Mouse (Mus musculus): ENCODE measurements around the gene Agtrap.
A peak's percentile ranks its signal among the peaks of the same experiment; 100 is the strongest.

Gene Agtrap

DNA sequence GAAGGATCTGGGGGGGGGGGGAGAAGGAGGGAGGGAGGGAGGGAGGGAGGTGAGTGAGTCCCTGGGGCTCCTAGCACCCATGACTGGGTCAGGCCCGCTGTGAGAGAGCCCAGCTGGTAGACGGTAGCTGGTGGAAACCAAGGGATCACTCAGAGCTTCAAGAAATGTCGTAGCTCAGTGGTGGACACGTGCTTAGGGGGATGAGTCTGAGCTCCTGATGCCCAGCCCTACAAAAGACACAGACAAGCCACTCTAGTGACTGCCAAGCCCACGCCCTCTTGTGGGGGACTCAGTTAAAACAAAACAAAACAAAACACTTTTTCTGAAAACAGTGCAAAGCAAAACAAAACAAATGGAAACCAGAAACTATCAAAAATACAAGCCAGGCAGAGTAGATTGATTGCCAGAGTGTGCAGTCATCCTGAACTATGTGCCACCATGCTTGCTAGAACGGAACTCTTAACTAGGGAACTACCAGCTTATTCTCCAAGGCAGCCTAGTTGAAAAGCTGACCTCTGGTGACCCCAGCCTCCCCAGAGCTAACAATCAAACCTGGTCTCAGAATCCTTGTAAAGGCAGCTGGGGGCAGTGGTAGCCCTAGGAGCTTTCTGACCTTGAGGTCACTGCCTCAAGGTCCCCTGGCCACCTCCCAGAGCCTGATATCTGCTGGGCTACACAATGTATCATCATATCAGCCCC, 22.0 kb downstream of the Agtrap start:
- TF ChIP-seq POU5F1 (IDR thresholded peaks at IDR 0.05; ENCODE audit: borderline replicate concordance, low read length) (no peak), CTCF (conservative IDR thresholded peaks at IDR 0.05; ENCODE audit: low read length) (no peak), NANOG (IDR thresholded peaks at IDR 0.05; ENCODE audit: borderline replicate concordance, low read length) (no peak)
- H3K36me3 ChIP-seq (ENCODE audit: insufficient read depth, low read length) = no peaks in the 10 kb centered on the region
- peaks cover 36% of the 10 kb centered on the region for H3K27me3 ChIP-seq (ENCODE audit: insufficient read depth, low read length)
- H3K4me1 ChIP-seq (replicated peaks; ENCODE audit: low read depth, low read length) = peaks cover 51% of the 10 kb centered on the region
- no peaks in the 10 kb centered on the region for H3K9me3 ChIP-seq (ENCODE audit: low read length)
- 0 out of 2 replicates have a peak overlapping the region, but pooled peaks have one; percentile 13 for H3K4me3 ChIP-seq (replicated peaks; ENCODE audit: low read length)

DNA sequence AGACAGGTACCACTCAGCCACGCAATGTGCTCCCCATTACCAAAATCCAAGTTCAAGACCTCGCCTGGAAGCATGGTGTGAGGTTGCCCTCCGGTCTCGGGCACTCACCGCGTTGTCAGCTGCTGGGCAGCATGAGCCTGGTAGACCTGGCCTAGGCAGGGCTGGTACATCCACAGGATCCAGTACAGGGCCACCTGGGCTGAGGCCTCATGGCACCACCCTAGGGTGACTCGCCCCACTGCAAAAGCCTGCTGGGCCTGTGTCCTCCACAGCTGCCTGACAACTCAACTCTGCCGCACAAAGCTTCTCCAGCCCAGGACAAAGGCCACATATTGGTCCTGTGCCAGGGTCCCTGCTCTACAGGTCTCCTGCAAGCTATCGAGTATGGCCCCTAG, 26.7 kb downstream of the Agtrap start:
- Histone ChIP-seq H3K4me3 (replicated peaks; ENCODE audit: low read length) (no peak overlapping the region; the same call in 1 of the 2 replicates), H3K9me3 (ENCODE audit: low read length) (no peaks in the 10 kb centered on the region), H3K36me3 (ENCODE audit: insufficient read depth, low read length) (peaks cover 31% of the 10 kb centered on the region), H3K27me3 (ENCODE audit: insufficient read depth, low read length) (peaks cover 8% of the 10 kb centered on the region; the same call in 1 of the 2 replicates), H3K4me1 (replicated peaks; ENCODE audit: low read depth, low read length) (peaks cover 37% of the 10 kb centered on the region)
- TF ChIP-seq NANOG (IDR thresholded peaks at IDR 0.05; ENCODE audit: borderline replicate concordance, low read length) (no peak), CTCF (conservative IDR thresholded peaks at IDR 0.05; ENCODE audit: low read length) (no peak)

DNA sequence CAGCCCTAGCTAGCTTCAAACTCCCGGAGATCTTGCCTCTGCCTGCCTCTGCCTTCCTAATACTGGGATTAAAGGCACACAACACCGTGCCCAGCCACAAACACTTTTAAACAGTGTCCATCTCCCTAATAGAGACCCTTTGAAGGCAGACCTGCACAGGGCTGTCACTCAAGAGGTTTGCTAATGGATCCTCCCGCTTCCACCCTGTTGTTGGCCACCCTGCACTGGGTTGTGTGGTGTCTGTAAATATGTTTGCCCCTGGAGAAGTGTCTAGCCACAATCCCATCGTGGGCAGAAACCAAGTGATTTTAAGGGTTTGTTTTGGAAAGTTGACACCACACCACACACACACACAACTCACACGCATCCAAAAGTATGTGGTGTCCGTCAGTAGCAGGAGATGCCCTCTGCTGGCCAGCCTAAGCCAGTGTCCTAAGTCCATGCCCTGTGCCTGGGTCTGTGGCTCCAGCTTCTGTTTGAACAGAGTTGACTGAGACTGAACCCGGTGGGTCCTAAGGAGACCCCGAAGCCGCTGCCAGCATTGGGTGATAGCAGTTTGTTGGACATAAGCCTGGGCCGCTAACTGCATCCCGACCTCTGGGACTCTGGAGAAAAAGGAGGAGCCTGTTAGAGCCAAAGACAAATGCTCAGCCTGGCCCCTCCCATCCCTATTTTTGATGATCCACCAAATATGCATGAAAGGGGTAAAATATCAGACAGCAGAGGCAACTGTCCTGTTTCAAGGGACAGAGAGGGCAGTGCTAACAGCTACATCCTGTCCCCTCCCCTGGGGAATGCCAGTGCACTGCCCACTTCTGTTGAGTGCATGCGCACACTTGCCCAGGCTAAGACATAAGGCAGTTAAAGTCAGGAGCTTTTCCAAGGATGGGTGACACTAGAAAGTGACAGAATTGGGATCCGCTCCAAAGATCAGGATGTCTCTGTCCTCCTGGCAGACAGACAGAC, 27.4 kb downstream of the Agtrap start:
- no peak overlapping the region; the same call in 1 of the 2 replicates for H3K4me3 ChIP-seq (replicated peaks; ENCODE audit: low read length)
- no peaks in the 10 kb centered on the region for H3K9me3 ChIP-seq (ENCODE audit: low read length)
- peaks cover 31% of the 10 kb centered on the region for H3K4me1 ChIP-seq (replicated peaks; ENCODE audit: low read depth, low read length)
- no peak for TF ChIP-seq POU5F1 (IDR thresholded peaks at IDR 0.05; ENCODE audit: borderline replicate concordance, low read length)
- TF ChIP-seq NANOG (IDR thresholded peaks at IDR 0.05; ENCODE audit: borderline replicate concordance, low read length) = no peak
- peak; percentile 27; the same call in 1 of the 2 replicates for TF ChIP-seq CTCF (conservative IDR thresholded peaks at IDR 0.05; ENCODE audit: low read length)
- peaks cover 38% of the 10 kb centered on the region for H3K36me3 ChIP-seq (ENCODE audit: insufficient read depth, low read length)
- H3K27me3 ChIP-seq (ENCODE audit: insufficient read depth, low read length) = peaks cover 8% of the 10 kb centered on the region; the same call in 1 of the 2 replicates

DNA sequence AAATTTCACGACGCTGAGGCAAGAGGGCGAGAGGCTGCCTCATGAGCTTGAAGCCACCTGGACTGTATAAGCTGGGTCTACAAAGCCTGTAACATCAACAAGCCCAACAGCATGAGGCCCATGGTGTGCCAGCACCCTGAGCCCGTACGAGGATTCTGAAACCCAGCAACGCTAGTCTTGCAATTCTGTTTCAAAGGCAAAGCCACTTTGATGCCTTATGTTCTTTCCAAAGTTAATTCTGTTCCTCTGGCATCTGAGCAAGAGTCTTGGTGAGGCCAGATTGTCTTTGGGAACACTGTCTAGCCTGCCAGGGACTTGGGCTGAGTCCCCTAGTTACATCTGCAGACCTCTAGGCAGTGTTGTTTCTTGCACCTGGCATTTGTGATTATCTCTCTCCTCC, 28.8 kb downstream of the Agtrap start:
- peaks cover 52% of the 10 kb centered on the region for H3K36me3 ChIP-seq (ENCODE audit: insufficient read depth, low read length)
- no peak overlapping the region for H3K4me3 ChIP-seq (replicated peaks; ENCODE audit: low read length)
- TF ChIP-seq CTCF (conservative IDR thresholded peaks at IDR 0.05; ENCODE audit: low read length) (no peak), POU5F1 (IDR thresholded peaks at IDR 0.05; ENCODE audit: borderline replicate concordance, low read length) (no peak), NANOG (IDR thresholded peaks at IDR 0.05; ENCODE audit: borderline replicate concordance, low read length) (no peak)
- peaks cover 8% of the 10 kb centered on the region; the same call in 1 of the 2 replicates for H3K27me3 ChIP-seq (ENCODE audit: insufficient read depth, low read length)
- peaks cover 17% of the 10 kb centered on the region for H3K4me1 ChIP-seq (replicated peaks; ENCODE audit: low read depth, low read length)
- H3K9me3 ChIP-seq (ENCODE audit: low read length) = no peaks in the 10 kb centered on the region

DNA sequence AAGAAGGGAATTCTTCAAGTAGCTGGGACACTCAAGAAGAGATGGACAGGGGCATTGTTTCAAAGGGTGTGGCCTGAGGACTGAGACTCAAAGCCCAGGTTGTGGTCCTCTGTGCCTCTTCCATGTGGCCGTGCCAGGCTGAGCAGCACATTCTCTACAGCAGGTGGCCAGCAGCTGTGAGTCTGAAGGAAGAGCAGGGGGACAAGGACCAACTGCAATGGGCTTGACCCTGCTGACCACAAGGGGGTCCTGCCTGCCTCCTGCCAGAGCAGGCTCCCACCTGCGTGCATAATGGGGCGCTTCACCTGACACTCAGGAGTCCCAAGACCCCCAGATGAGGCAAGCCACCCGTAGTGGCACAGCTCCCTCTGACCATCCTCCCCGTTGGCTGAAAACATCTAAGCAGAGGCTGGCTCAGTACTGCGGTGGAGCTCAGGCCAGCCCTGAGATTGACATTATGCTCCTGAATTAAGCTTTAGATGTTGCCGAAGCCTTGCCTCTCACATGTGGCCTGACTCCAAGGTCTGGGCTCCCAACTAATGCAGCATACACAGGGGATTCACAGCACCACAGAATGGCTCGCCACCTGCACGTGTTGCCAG, 29.5 kb downstream of the Agtrap start:
- Histone ChIP-seq H3K9me3 (ENCODE audit: low read length) (no peaks in the 10 kb centered on the region), H3K4me1 (replicated peaks; ENCODE audit: low read depth, low read length) (peaks cover 14% of the 10 kb centered on the region), H3K36me3 (ENCODE audit: insufficient read depth, low read length) (peaks cover 59% of the 10 kb centered on the region), H3K27me3 (ENCODE audit: insufficient read depth, low read length) (peaks cover 8% of the 10 kb centered on the region; the same call in 1 of the 2 replicates), H3K4me3 (replicated peaks; ENCODE audit: low read length) (no peak overlapping the region)
- no peak for TF ChIP-seq POU5F1 (IDR thresholded peaks at IDR 0.05; ENCODE audit: borderline replicate concordance, low read length)
- no peak for TF ChIP-seq CTCF (conservative IDR thresholded peaks at IDR 0.05; ENCODE audit: low read length)
- no peak for TF ChIP-seq NANOG (IDR thresholded peaks at IDR 0.05; ENCODE audit: borderline replicate concordance, low read length)

DNA sequence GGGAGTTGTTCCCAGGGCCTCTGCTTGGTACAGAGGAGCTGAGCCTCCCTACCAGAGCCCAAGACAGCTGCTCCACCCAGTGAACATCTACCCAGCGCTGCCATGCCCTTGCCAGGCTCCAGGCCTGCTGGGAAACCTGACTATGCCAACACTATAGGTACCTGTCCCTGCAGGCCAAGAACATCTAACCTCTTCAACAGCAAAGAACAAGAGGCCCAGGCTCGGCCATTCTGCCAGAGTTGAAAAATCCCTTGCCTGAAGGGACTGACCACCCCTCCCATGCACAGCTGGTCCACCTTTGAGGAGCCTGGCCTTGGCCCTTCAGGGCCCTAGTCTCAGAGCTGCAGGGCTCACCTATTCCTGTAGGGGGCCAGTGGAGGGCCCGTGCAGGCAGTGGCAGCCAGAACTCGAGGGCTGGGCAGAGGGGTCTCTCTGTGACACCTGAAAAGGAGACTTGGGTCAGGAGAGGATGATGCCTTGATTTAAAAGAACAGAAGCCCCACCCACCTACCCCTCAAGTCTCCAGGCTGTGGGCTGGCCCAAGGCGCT, 30.1 kb downstream of the Agtrap start:
- H3K9me3 ChIP-seq (ENCODE audit: low read length) = no peaks in the 10 kb centered on the region
- H3K36me3 ChIP-seq (ENCODE audit: insufficient read depth, low read length) = peaks cover 65% of the 10 kb centered on the region
- no peak overlapping the region for H3K4me3 ChIP-seq (replicated peaks; ENCODE audit: low read length)
- H3K4me1 ChIP-seq (replicated peaks; ENCODE audit: low read depth, low read length) = peaks cover 15% of the 10 kb centered on the region
- no peak for TF ChIP-seq CTCF (conservative IDR thresholded peaks at IDR 0.05; ENCODE audit: low read length)
- no peak for TF ChIP-seq POU5F1 (IDR thresholded peaks at IDR 0.05; ENCODE audit: borderline replicate concordance, low read length)
- TF ChIP-seq NANOG (IDR thresholded peaks at IDR 0.05; ENCODE audit: borderline replicate concordance, low read length) = no peak
- H3K27me3 ChIP-seq (ENCODE audit: insufficient read depth, low read length) = peaks cover 8% of the 10 kb centered on the region; the same call in 1 of the 2 replicates

DNA sequence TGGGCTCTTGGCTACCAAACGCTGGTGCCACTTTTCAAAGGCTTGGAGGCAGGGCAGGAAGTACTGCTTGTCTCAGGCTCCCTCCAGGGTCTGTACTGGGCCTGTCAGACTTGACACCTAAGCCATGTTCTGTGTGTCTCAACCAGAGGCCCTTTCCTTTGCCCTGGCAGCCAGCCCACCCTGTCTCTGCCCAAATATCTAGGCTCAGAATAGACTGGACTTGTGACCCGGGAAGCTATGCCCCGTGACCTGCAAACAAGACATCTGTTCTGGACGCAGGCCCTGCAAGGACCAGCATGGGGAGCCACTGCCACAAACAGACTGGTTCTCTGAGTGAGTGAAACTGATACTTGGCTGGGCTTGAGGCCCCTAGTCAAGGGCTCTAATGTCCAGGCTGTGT, 31.0 kb downstream of the Agtrap start:
- TF ChIP-seq CTCF (conservative IDR thresholded peaks at IDR 0.05; ENCODE audit: low read length) (no peak), NANOG (IDR thresholded peaks at IDR 0.05; ENCODE audit: borderline replicate concordance, low read length) (no peak), POU5F1 (IDR thresholded peaks at IDR 0.05; ENCODE audit: borderline replicate concordance, low read length) (no peak)

More for the DNA sequence above, 31.0 kb downstream of the Agtrap start:
- H3K27me3 ChIP-seq (ENCODE audit: insufficient read depth, low read length) = peaks cover 6% of the 10 kb centered on the region; the same call in 1 of the 2 replicates
- H3K9me3 ChIP-seq (ENCODE audit: low read length) = no peaks in the 10 kb centered on the region
- no peak overlapping the region for H3K4me3 ChIP-seq (replicated peaks; ENCODE audit: low read length)
- H3K36me3 ChIP-seq (ENCODE audit: insufficient read depth, low read length) = peaks cover 74% of the 10 kb centered on the region
- H3K4me1 ChIP-seq (replicated peaks; ENCODE audit: low read depth, low read length) = peaks cover 25% of the 10 kb centered on the region

Measured in E14TG2a.4 (cell line).